30 mouse cellular contexts compared by ENCODE assay signal in genomic region chr4:147530366-147530765, GRCm38 (mm10). TPM values are rescaled to one million over a fixed set of nuclear protein-coding genes. Genes with fewer than 3 reads are reported as not detected.
DNase-seq lines count a peak whose midpoint lies in the region; ATAC-seq and TF ChIP-seq lines count a peak whose summit lies in the region.
"Had no signal": no experiment of that assay in that cellular context is flagged by ENCODE, and none has a peak within 500 bp of the region (broad histone marks: within the 10 kb centered on the region; RNA-seq: fewer than 3 reads in every experiment).

No protein-coding gene starts in this region.

- TF ChIP-seq EP300 in heart, postnatal 0 days (IDR thresholded peaks at IDR 0.05; ENCODE audit: low read depth): no peak

- no peak for DNase-seq in heart, postnatal 0 days (ENCODE audit: low spot score)
- DNase-seq in ES-CJ7 (ENCODE audit: low read depth, low spot score) (peak; percentile 80), R1 (ENCODE audit: low read depth, low spot score) (peak; percentile 80)
- DNase-seq in gastrocnemius, adult 2 months: no peak
- DNase-seq in urinary bladder, postnatal 14 days (ENCODE audit: low spot score): no peak
- DNase-seq: adrenal gland, postnatal 14 days; cerebellum, adult 11 months; cerebellum, adult 2 months; cerebellum, postnatal 10 days; cerebellum, postnatal 36 days; embryo, embryonic 11 days; gastrocnemius, postnatal 10 days; gastrocnemius, postnatal 36 days; heart, postnatal 10 days; heart, postnatal 4 days; kidney, adult 18-20 months had no signal

- peaks cover 47% of the 10 kb centered on the region for H3K9me3 ChIP-seq in heart, postnatal 0 days (replicated peaks; ENCODE audit: control insufficient read depth, low read length)
- H3K9me3 ChIP-seq in heart, embryonic 12.5 days (replicated peaks): peaks cover 32% of the 10 kb centered on the region

- 82% methylated on average over 1 of the region's 1 CpGs for WGBS in heart, postnatal 0 days
- 72% methylated on average over 1 of the region's 1 CpGs for WGBS in heart, embryonic 12.5 days

- no peak overlapping the region for H3K27ac ChIP-seq in heart, postnatal 0 days (ENCODE audit: low read depth)
- no peak overlapping the region for H3K27ac ChIP-seq in heart, embryonic 12.5 days (ENCODE audit: poor library complexity, severe bottlenecking)
- H3K27ac ChIP-seq in gastrocnemius, adult 2 months: no peak overlapping the region
- H3K27ac ChIP-seq: embryonic facial prominence, embryonic 10.5 days; embryonic facial prominence, embryonic 13.5 days; forebrain, embryonic 12.5 days; forebrain, embryonic 15.5 days; hindbrain, embryonic 14.5 days; hindbrain, postnatal 0 days had no signal

- H3K9ac ChIP-seq in heart, postnatal 0 days (replicated peaks; ENCODE audit: low read depth, low read length): no peak overlapping the region
- no peak overlapping the region for H3K9ac ChIP-seq in heart, embryonic 12.5 days
- H3K9ac ChIP-seq: embryonic facial prominence, embryonic 13.5 days; forebrain, embryonic 12.5 days; forebrain, embryonic 15.5 days; hindbrain, embryonic 14.5 days had no signal

- H3K4me3 ChIP-seq in heart, postnatal 0 days (ENCODE audit: low read depth, low read length): no peak overlapping the region
- H3K4me3 ChIP-seq in heart, embryonic 12.5 days: no peak overlapping the region
- H3K4me3 ChIP-seq in gastrocnemius, adult 2 months: no peak overlapping the region
- H3K4me3 ChIP-seq: embryonic facial prominence, embryonic 10.5 days; embryonic facial prominence, embryonic 13.5 days; erythroblast, embryonic 14.5 days; forebrain, embryonic 12.5 days; forebrain, embryonic 15.5 days had no signal

- no peaks in the 10 kb centered on the region for H3K36me3 ChIP-seq in heart, postnatal 0 days (replicated peaks; ENCODE audit: control insufficient read depth, insufficient read depth, low read length)
- H3K36me3 ChIP-seq in heart, embryonic 12.5 days: peaks cover 9% of the 10 kb centered on the region; the same call in 1 of the 2 replicates
- H3K36me3 ChIP-seq: embryonic facial prominence, embryonic 10.5 days; embryonic facial prominence, embryonic 13.5 days; forebrain, embryonic 12.5 days; forebrain, embryonic 15.5 days; G1E had no signal

- intact Hi-C loops in gastrocnemius, adult 2 months (cut with DNase I): no loop called here

- no peak for ATAC-seq in heart, postnatal 0 days (ENCODE audit: insufficient read depth, low read depth)
- ATAC-seq in heart, embryonic 12.5 days (ENCODE audit: insufficient number of reproducible peaks, low FRiP score): no peak
- ATAC-seq: CD4-positive, CD25-positive, alpha-beta regulatory T cell, adult 4 months; forebrain, embryonic 15.5 days; hindbrain, postnatal 0 days; inflammation-experienced regulatory T-cells, adult 6 months; intestine, embryonic 16.5 days had no signal

- no peaks in the 10 kb centered on the region for H3K27me3 ChIP-seq in heart, postnatal 0 days (ENCODE audit: control insufficient read depth, insufficient read depth, low read length)
- no peaks in the 10 kb centered on the region for H3K27me3 ChIP-seq in heart, embryonic 12.5 days (replicated peaks)
- H3K27me3 ChIP-seq: embryonic facial prominence, embryonic 13.5 days; forebrain, embryonic 12.5 days; forebrain, embryonic 15.5 days had no signal

- peak; percentile 5; the same call in 1 of the 2 replicates for TF ChIP-seq CTCF in heart, postnatal 0 days (IDR thresholded peaks at IDR 0.05; ENCODE audit: low read depth)
- no peak for TF ChIP-seq CTCF in gastrocnemius, adult 2 months (IDR thresholded peaks at IDR 0.05)

- H3K4me2 ChIP-seq in heart, postnatal 0 days (ENCODE audit: low read depth, low read length): no peak overlapping the region
- H3K4me2 ChIP-seq in heart, embryonic 12.5 days: no peak overlapping the region
- H3K4me2 ChIP-seq: embryonic facial prominence, embryonic 13.5 days; forebrain, embryonic 12.5 days; forebrain, embryonic 15.5 days; hindbrain, embryonic 14.5 days had no signal

- no peaks in the 10 kb centered on the region for H3K4me1 ChIP-seq in heart, postnatal 0 days (ENCODE audit: control insufficient read depth, insufficient read depth)
- no peaks in the 10 kb centered on the region for H3K4me1 ChIP-seq in heart, embryonic 12.5 days (replicated peaks)
- H3K4me1 ChIP-seq: embryonic facial prominence, embryonic 10.5 days; embryonic facial prominence, embryonic 13.5 days; forebrain, embryonic 12.5 days; forebrain, embryonic 15.5 days had no signal

RNA-seq across cellular contexts. Expression of gene Gm16503, which starts 9.7 kb away (rescaled TPM):
- total RNA-seq in heart, postnatal 0 days (2014; rRNA removed; ENCODE audit: low replicate concordance): not detected in 2 replicates
- polyA plus RNA-seq in heart, postnatal 0 days (2015; fragmentation: Nextera tagmentation; extraction: Ambion mirVana): 0.11 and 0.15 TPM in 2 replicates
- polyA plus RNA-seq in heart, embryonic 12.5 days (2016; fragmentation: Nextera tagmentation; extraction: Ambion mirVana): 0.36 and 0.50 TPM in 2 replicates
- under 1 TPM; 0.13 to 0.14 TPM for total RNA-seq in gastrocnemius, adult 2 months (2021)
- polyA plus RNA-seq: C2C12; erythroblast, embryonic 14.5 days; G1E had no signal

RNA-seq across cellular contexts. Expression of gene Zfp985, which starts 22.7 kb away (rescaled TPM):
- total RNA-seq in heart, postnatal 0 days (2014; rRNA removed; ENCODE audit: low replicate concordance): not detected in 2 replicates
- polyA plus RNA-seq in heart, postnatal 0 days (2015; fragmentation: Nextera tagmentation; extraction: Ambion mirVana): 0.08 and 0.14 TPM in 2 replicates
- 0.22 TPM in 1 of 2 replicates, not detected in the other for polyA plus RNA-seq in heart, embryonic 12.5 days (2016; fragmentation: Nextera tagmentation; extraction: Ambion mirVana)
- total RNA-seq in gastrocnemius, adult 2 months (2021): not detected
- total RNA-seq: gastrocnemius, postnatal 10 days; hindbrain, postnatal 0 days had no signal
- polyA plus RNA-seq: erythroblast, embryonic 14.5 days; heart, embryonic 14.5 days had no signal

RNA-seq across cellular contexts. Expression of gene Zfp982, which starts 38.1 kb away (rescaled TPM):
- total RNA-seq in heart, postnatal 0 days (2014; rRNA removed; ENCODE audit: low replicate concordance): not detected in 2 replicates
- polyA plus RNA-seq in heart, postnatal 0 days (2015; fragmentation: Nextera tagmentation; extraction: Ambion mirVana): 4.5 and 4.7 TPM in 2 replicates
- 10.0 and 11.7 TPM in 2 replicates for polyA plus RNA-seq in heart, embryonic 12.5 days (2016; fragmentation: Nextera tagmentation; extraction: Ambion mirVana)
- total RNA-seq in gastrocnemius, adult 2 months (2021): 1 to 10 TPM; 2.7 to 5.6 TPM
- polyA plus RNA-seq: erythroblast, embryonic 14.5 days; G1E had no signal

Comparison
In these comparisons a context has a peak if more than half of its experiments do, and no peak if none do; other contexts are left out.
1. DNase-seq: peak in ES-CJ7 (single experiment) and R1 (single experiment); none in heart, postnatal 0 days (single experiment), gastrocnemius, adult 2 months (single experiment) and urinary bladder, postnatal 14 days (single experiment).